Mouse (Mus musculus): ENCODE measurements around the gene Srsf3.

DNA sequence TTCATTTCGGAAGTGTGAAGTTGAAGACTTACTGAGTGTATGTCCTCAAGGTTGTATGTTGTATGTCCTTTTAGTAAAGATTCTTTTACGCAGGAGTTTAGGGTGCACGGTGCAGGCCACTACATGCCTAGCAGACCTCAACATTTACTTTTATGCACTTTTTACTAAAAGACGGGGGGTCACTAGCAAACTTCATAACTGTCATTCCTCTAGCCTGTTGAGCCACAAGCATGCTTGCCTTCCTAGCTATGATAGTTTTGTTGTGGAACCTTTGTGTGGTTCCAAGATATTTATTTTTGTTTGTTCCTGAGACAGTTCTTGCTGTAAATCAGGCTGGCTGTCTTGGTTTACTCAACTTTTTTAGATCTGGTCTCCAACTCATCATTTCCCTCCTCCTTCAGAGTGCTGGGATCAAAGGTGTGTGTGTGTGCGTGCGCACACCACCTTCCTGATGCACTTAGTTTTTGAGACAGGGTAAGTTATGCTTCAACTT lies 1.2 kb downstream of the Srsf3 start:
- TF ChIP-seq PAX5 (IDR thresholded peaks at IDR 0.05; ENCODE audit: low read length) (no peak), ZKSCAN1 (IDR thresholded peaks at IDR 0.05; ENCODE audit: borderline replicate concordance, low read depth, low read length) (no peak)
